Mouse (Mus musculus): Measurements from ENCODE around the gene Nipsnap1. TPM values are rescaled to one million over a fixed set of nuclear protein-coding genes. Genes with fewer than 3 reads are reported as not detected.

Gene Nipsnap1
- polyA plus RNA-seq, 1 experiment = 15.1 TPM

DNA sequence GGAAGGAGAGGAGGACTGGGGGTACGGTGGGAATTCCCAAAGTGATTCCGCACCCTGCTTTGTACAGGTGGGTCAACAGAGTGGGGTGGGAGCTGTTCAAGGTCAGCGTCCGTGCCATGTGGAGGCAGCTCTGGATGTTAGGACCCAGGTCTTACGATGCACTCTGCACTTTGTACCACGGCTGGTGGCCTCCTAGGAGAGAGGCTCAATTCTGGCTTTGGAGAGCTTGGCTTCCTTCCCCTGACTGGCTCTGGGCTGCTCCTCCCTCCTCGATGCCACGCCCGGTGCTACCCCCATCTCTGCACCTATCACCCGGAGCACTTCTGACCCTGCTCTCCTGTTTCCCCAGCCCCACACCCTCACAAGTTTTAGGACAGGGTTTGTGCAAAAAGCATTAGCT, 800 bp downstream of the Nipsnap1 start:
- Histone ChIP-seq H3K79me2 (ENCODE audit: control insufficient read depth, insufficient read depth) (no peaks in the 10 kb centered on the region), H3ac (ENCODE audit: control insufficient read depth, insufficient read length, low read depth) (no peak overlapping the region), H3K79me3 (ENCODE audit: low read depth) (no peaks in the 10 kb centered on the region), H3K27me3 (ENCODE audit: control insufficient read depth, insufficient read depth, insufficient read length) (no peaks in the 10 kb centered on the region), H3K36me3 (ENCODE audit: control insufficient read depth, insufficient read depth) (no peaks in the 10 kb centered on the region), H3K4me3 (ENCODE audit: insufficient read depth, poor library complexity, severe bottlenecking) (no peak overlapping the region)
- no peak for TF ChIP-seq CEBPB (IDR thresholded peaks at IDR 0.05; ENCODE audit: low read depth)
- no peak for TF ChIP-seq CTCF (IDR thresholded peaks at IDR 0.05; ENCODE audit: control insufficient read depth, insufficient read depth, insufficient read length)
- no peak for TF ChIP-seq MYOD1 (IDR thresholded peaks at IDR 0.05; ENCODE audit: control insufficient read depth, insufficient read length, low read depth)
- no peak for TF ChIP-seq FOSL1 (IDR thresholded peaks at IDR 0.05; ENCODE audit: insufficient read depth, low read length, poor library complexity, severe bottlenecking)
- no peak for TF ChIP-seq MYOG (IDR thresholded peaks at IDR 0.05; ENCODE audit: control insufficient read depth, extremely low read depth, insufficient read length)
- TF ChIP-seq MAX (IDR thresholded peaks at IDR 0.05) = no peak
- no peak for TF ChIP-seq USF1 (IDR thresholded peaks at IDR 0.05; ENCODE audit: low read depth)

DNA sequence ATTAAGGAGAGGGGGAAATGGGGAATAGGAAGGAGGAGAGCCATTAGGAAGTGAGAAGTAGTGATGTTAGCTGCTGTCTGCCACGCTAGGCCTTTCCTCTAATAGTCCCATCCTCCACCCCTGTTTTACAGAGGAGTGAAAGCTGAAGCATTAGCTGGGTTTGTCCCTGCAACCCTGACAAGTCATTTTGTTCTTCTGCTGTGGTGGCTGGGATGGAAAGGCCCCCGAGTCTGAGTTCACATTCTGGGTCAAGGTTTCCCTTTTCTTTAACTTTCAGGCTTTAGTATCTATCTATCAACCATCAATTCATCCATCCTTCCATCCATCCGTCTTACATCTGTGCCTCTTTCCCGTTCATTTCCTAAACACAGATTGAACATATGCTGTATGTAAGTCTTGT, 7.3 kb downstream of the Nipsnap1 start:
- H3K4me3 ChIP-seq (ENCODE audit: insufficient read depth, poor library complexity, severe bottlenecking) = no peak overlapping the region
- TF ChIP-seq USF1 (IDR thresholded peaks at IDR 0.05; ENCODE audit: low read depth) (no peak), CTCF (IDR thresholded peaks at IDR 0.05; ENCODE audit: control insufficient read depth, insufficient read depth, insufficient read length) (no peak), MAX (IDR thresholded peaks at IDR 0.05) (no peak), MYOG (IDR thresholded peaks at IDR 0.05; ENCODE audit: control insufficient read depth, extremely low read depth, insufficient read length) (no peak), MYOD1 (IDR thresholded peaks at IDR 0.05; ENCODE audit: control insufficient read depth, insufficient read length, low read depth) (no peak), CEBPB (IDR thresholded peaks at IDR 0.05; ENCODE audit: low read depth) (no peak), FOSL1 (IDR thresholded peaks at IDR 0.05; ENCODE audit: insufficient read depth, low read length, poor library complexity, severe bottlenecking) (no peak)

DNA sequence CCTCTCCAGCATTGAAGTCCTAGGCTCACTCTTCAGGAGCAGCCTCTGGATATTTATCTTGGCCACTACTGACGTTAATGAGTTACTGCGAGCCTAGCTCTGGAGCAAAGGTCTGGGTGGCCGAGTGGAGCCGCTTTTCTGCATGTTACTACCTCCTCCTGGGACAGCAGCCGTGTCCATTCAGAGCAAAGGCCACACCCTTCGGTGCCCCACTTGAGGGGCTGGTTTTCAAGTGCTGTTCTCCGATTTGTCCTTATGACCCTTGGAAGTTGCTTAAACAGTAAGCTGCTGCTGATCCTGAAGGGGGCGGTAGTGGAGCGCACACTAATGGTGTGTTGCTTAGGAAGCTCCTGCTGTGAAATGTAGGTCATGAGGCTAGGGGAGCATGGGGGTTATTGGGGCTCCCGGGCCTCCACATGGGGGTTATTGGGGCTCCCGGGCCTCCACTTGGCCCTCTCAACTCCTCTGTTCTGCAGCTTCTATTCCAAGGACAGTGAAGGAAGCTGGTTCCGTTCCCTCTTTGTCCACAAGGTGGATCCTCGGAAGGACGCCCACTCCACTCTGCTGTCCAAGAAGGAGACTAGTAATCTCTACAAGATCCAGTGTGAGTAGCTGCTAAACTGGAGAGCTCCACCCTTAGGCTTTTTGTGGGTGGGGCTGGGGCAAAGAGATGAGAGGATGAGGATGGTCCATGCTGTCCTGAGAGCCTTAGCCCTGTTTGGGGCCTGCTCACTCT, 9.3 kb downstream of the Nipsnap1 start:
- Histone ChIP-seq H3ac (ENCODE audit: control insufficient read depth, insufficient read length, low read depth) (no peak overlapping the region), H3K27me3 (ENCODE audit: control insufficient read depth, insufficient read depth, insufficient read length) (no peaks in the 10 kb centered on the region), H3K79me2 (ENCODE audit: control insufficient read depth, insufficient read depth) (no peaks in the 10 kb centered on the region), H3K36me3 (ENCODE audit: control insufficient read depth, insufficient read depth) (no peaks in the 10 kb centered on the region), H3K79me3 (ENCODE audit: low read depth) (no peaks in the 10 kb centered on the region), H3K4me3 (ENCODE audit: insufficient read depth, poor library complexity, severe bottlenecking) (no peak overlapping the region)
- TF ChIP-seq MYOD1 (IDR thresholded peaks at IDR 0.05; ENCODE audit: control insufficient read depth, insufficient read length, low read depth) (no peak), CEBPB (IDR thresholded peaks at IDR 0.05; ENCODE audit: low read depth) (no peak), CTCF (IDR thresholded peaks at IDR 0.05; ENCODE audit: control insufficient read depth, insufficient read depth, insufficient read length) (no peak), MAX (IDR thresholded peaks at IDR 0.05) (no peak), USF1 (IDR thresholded peaks at IDR 0.05; ENCODE audit: low read depth) (no peak), FOSL1 (IDR thresholded peaks at IDR 0.05; ENCODE audit: insufficient read depth, low read length, poor library complexity, severe bottlenecking) (no peak), MYOG (IDR thresholded peaks at IDR 0.05; ENCODE audit: control insufficient read depth, extremely low read depth, insufficient read length) (no peak)

More for the DNA sequence above, 7.3 kb downstream of the Nipsnap1 start:
- Histone ChIP-seq H3K36me3 (ENCODE audit: control insufficient read depth, insufficient read depth) (no peaks in the 10 kb centered on the region), H3K79me2 (ENCODE audit: control insufficient read depth, insufficient read depth) (no peaks in the 10 kb centered on the region), H3K79me3 (ENCODE audit: low read depth) (no peaks in the 10 kb centered on the region), H3K27me3 (ENCODE audit: control insufficient read depth, insufficient read depth, insufficient read length) (no peaks in the 10 kb centered on the region), H3ac (ENCODE audit: control insufficient read depth, insufficient read length, low read depth) (no peak overlapping the region)

DNA sequence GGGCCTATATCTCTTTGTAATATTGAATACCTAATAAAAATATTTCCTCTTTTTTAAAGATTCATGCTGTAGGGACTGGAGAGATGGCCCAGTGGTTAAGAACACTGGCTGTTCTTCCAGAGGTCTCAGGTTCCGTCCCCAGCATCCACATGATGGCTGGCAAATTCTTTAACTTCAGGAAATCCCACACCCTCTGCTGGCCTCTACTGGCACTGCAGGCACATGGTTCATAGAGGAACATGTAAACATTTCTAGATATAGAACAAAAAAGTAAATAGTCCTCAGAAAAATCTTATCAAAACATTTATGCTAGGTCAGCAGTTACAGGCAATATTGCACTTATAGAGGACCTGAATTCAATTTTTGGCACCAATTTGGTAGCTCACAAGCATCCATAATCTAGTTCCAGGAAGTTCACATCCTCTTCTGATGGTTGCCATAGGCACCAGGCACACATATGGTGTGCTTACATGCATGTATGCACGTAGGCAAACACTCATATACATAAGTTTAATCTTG, 11.7 kb downstream of the Nipsnap1 start:
- no peaks in the 10 kb centered on the region for H3K36me3 ChIP-seq (ENCODE audit: control insufficient read depth, insufficient read depth)
- H3K27me3 ChIP-seq (ENCODE audit: control insufficient read depth, insufficient read depth, insufficient read length) = no peaks in the 10 kb centered on the region
- H3ac ChIP-seq (ENCODE audit: control insufficient read depth, insufficient read length, low read depth) = no peak overlapping the region
- no peaks in the 10 kb centered on the region for H3K79me3 ChIP-seq (ENCODE audit: low read depth)
- H3K4me3 ChIP-seq (ENCODE audit: insufficient read depth, poor library complexity, severe bottlenecking) = no peak overlapping the region
- TF ChIP-seq CEBPB (IDR thresholded peaks at IDR 0.05; ENCODE audit: low read depth) = no peak
- peak; percentile 72 for TF ChIP-seq MAX (IDR thresholded peaks at IDR 0.05)
- no peaks in the 10 kb centered on the region for H3K79me2 ChIP-seq (ENCODE audit: control insufficient read depth, insufficient read depth)

DNA sequence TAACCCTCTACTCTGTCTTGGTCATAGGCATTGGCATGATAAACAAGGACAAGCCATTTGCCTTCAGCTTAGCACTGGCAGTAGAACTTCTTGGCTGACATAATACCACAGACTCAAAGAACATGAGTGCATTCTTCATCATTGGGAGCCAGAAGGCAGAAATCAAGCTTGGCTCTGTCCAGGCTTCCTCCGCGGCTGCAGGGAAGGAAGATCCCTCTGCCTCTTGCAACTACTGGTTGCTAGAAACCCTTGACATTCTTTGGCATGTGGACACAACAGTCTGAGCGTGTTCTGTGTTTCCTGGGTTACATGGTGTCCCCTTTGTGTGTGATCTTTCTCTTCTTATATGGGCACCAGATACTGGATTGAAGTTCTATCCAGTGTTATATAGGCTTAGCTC, 13.2 kb downstream of the Nipsnap1 start:
- TF ChIP-seq USF1 (IDR thresholded peaks at IDR 0.05; ENCODE audit: low read depth) (no peak), MAX (IDR thresholded peaks at IDR 0.05) (no peak), FOSL1 (IDR thresholded peaks at IDR 0.05; ENCODE audit: insufficient read depth, low read length, poor library complexity, severe bottlenecking) (no peak), CTCF (IDR thresholded peaks at IDR 0.05; ENCODE audit: control insufficient read depth, insufficient read depth, insufficient read length) (no peak), MYOD1 (IDR thresholded peaks at IDR 0.05; ENCODE audit: control insufficient read depth, insufficient read length, low read depth) (no peak), CEBPB (IDR thresholded peaks at IDR 0.05; ENCODE audit: low read depth) (no peak), MYOG (IDR thresholded peaks at IDR 0.05; ENCODE audit: control insufficient read depth, extremely low read depth, insufficient read length) (no peak)
- Histone ChIP-seq H3ac (ENCODE audit: control insufficient read depth, insufficient read length, low read depth) (no peak overlapping the region), H3K79me3 (ENCODE audit: low read depth) (no peaks in the 10 kb centered on the region), H3K4me3 (ENCODE audit: insufficient read depth, poor library complexity, severe bottlenecking) (no peak overlapping the region), H3K79me2 (ENCODE audit: control insufficient read depth, insufficient read depth) (no peaks in the 10 kb centered on the region), H3K36me3 (ENCODE audit: control insufficient read depth, insufficient read depth) (no peaks in the 10 kb centered on the region), H3K27me3 (ENCODE audit: control insufficient read depth, insufficient read depth, insufficient read length) (no peaks in the 10 kb centered on the region)

Measured in C2C12 (cell line).